Comparison of ENCODE assay signal across 20 mouse cellular contexts in the genomic region with DNA sequence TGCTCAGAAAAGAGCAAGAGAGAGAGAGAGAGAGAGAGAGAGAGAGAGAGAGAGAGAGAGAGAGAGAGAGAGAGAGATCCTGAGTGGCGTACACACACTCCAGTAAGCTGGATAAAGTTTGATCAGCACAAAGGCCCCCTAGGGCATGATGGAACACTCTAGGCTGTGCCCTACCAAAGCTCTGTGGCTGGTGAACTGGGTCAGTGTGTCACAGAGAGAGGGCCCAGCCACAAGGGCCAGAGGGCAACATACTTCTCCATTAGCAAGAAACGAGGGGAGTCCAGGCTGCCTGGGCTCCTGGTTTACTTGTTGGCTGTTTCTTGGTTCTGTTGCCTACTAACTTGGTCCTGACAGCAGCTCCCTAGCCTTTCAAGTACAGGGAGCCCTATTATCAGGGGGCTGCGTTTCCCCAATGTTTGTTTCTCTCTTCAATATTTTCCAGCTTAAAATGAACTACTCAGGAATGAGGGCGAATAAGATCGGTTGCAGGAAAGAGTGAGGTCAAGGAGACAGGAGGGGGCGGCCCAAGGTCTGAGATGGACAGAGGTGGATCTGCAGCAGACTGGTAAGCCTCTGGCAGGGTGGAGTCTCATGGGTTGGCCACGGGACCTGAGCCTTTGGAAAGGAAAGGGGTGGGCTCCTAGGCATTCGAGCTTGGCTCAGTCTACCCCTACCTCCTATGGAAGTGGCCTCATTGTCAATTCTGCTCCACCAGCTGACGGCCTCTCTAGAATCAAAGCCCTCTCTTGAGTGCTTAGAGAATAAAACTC. TPM values are rescaled to one million over a fixed set of nuclear protein-coding genes. Genes with fewer than 3 reads are reported as not detected.
DNase-seq lines count a peak whose midpoint lies in the region; ATAC-seq lines count a peak whose summit lies in the region.
"Had no signal": no experiment of that assay in that cellular context is flagged by ENCODE, and none has a peak within 500 bp of the region (broad histone marks: within the 10 kb centered on the region; RNA-seq: fewer than 3 reads in every experiment).

No protein-coding gene starts in this region.

- H3K4me3 ChIP-seq in heart, embryonic 10.5 days = no peak overlapping the region
- H3K4me3 ChIP-seq in kidney, embryonic 14.5 days (ENCODE audit: low read length) = no peak overlapping the region
- no peak overlapping the region for H3K4me3 ChIP-seq in embryonic facial prominence, embryonic 10.5 days
- no peak overlapping the region for H3K4me3 ChIP-seq in liver, embryonic 15.5 days (replicated peaks)
- H3K4me3 ChIP-seq: forebrain, embryonic 13.5 days; neural tube, embryonic 13.5 days; stomach, embryonic 15.5 days had no signal

- H3K36me3 ChIP-seq in heart, embryonic 10.5 days = no peaks in the 10 kb centered on the region
- no peaks in the 10 kb centered on the region for H3K36me3 ChIP-seq in kidney, embryonic 14.5 days (ENCODE audit: control insufficient read depth, insufficient read depth, low read length)
- H3K36me3 ChIP-seq in embryonic facial prominence, embryonic 10.5 days (replicated peaks) = no peaks in the 10 kb centered on the region
- H3K36me3 ChIP-seq in liver, embryonic 15.5 days (replicated peaks) = no peaks in the 10 kb centered on the region
- H3K36me3 ChIP-seq: neural tube, embryonic 13.5 days; stomach, embryonic 15.5 days had no signal

- no peak for ATAC-seq in kidney, embryonic 14.5 days (ENCODE audit: low FRiP score, low TSS enrichment)
- ATAC-seq in liver, embryonic 15.5 days (ENCODE audit: insufficient read depth) = no peak
- ATAC-seq: forebrain, embryonic 13.5 days; intestine, postnatal 0 days had no signal

- H3K27me3 ChIP-seq in heart, embryonic 10.5 days (ENCODE audit: insufficient read depth, poor library complexity, severe bottlenecking) = 0 out of 2 replicates have a peak, but pooled peaks cover 9% of the 10 kb centered on the region
- H3K27me3 ChIP-seq in kidney, embryonic 14.5 days (ENCODE audit: control insufficient read depth, insufficient read depth, low read length) = no peaks in the 10 kb centered on the region
- H3K27me3 ChIP-seq in embryonic facial prominence, embryonic 10.5 days (replicated peaks; ENCODE audit: low read depth, poor library complexity, severe bottlenecking) = peaks cover 9% of the 10 kb centered on the region; the same call in 1 of the 2 replicates
- H3K27me3 ChIP-seq in liver, embryonic 15.5 days = peaks cover 29% of the 10 kb centered on the region
- H3K27me3 ChIP-seq: forebrain, embryonic 13.5 days; neural tube, embryonic 13.5 days; stomach, embryonic 15.5 days had no signal

- H3K9ac ChIP-seq in kidney, embryonic 14.5 days (ENCODE audit: low read depth, low read length) = no peak overlapping the region
- H3K9ac ChIP-seq in liver, embryonic 15.5 days = peak overlapping the region; percentile 28
- H3K9ac ChIP-seq: forebrain, embryonic 13.5 days; neural tube, embryonic 13.5 days; stomach, embryonic 15.5 days had no signal

- peak overlapping the region; percentile 84 for H3K27ac ChIP-seq in heart, embryonic 10.5 days
- H3K27ac ChIP-seq in kidney, embryonic 14.5 days (ENCODE audit: low read depth, low read length) = no peak overlapping the region
- H3K27ac ChIP-seq in embryonic facial prominence, embryonic 10.5 days (replicated peaks) = peak overlapping the region; percentile 55
- H3K27ac ChIP-seq in liver, embryonic 15.5 days (replicated peaks) = peak overlapping the region; percentile 93
- H3K27ac ChIP-seq: forebrain, embryonic 13.5 days; kidney, postnatal 0 days; macrophage; neural tube, embryonic 13.5 days; stomach, embryonic 15.5 days had no signal

- no peaks in the 10 kb centered on the region for H3K9me3 ChIP-seq in heart, embryonic 10.5 days
- no peaks in the 10 kb centered on the region for H3K9me3 ChIP-seq in kidney, embryonic 14.5 days (ENCODE audit: control insufficient read depth, low read length)
- H3K9me3 ChIP-seq in embryonic facial prominence, embryonic 10.5 days = no peaks in the 10 kb centered on the region
- H3K9me3 ChIP-seq in liver, embryonic 15.5 days (replicated peaks) = no peaks in the 10 kb centered on the region
- H3K9me3 ChIP-seq: forebrain, embryonic 13.5 days; neural tube, embryonic 13.5 days; stomach, embryonic 15.5 days had no signal

- 70% methylated on average over 9 of the region's 9 CpGs for WGBS in heart, embryonic 10.5 days
- 81% methylated on average over 9 of the region's 9 CpGs for WGBS in kidney, embryonic 14.5 days
- WGBS in embryonic facial prominence, embryonic 10.5 days = 73% methylated on average over 9 of the region's 9 CpGs
- WGBS in liver, embryonic 15.5 days (ENCODE audit: insufficient replicate concordance) = 62% methylated on average over 9 of the region's 9 CpGs

- no peak for DNase-seq in heart, embryonic 10.5 days (ENCODE audit: low spot score)
- no peak for DNase-seq in heart, postnatal 36 days
- DNase-seq in kidney, adult 9 months = peak; percentile 27
- DNase-seq in embryonic facial prominence, embryonic 10.5 days (ENCODE audit: low spot score) = no peak
- no peak for DNase-seq in layer of hippocampus, adult 9-10 months (ENCODE audit: low spot score)
- DNase-seq in cerebellum, adult 11 months = no peak
- DNase-seq: B cell, adult 2 months; cerebellum, postnatal 10 days; layer of hippocampus, postnatal 36 days; thymus, adult 18-20 months; thymus, postnatal 4 days had no signal

- H3K4me2 ChIP-seq in kidney, embryonic 14.5 days (replicated peaks; ENCODE audit: low read depth, low read length) = no peak overlapping the region
- peak overlapping the region; percentile 58 for H3K4me2 ChIP-seq in liver, embryonic 15.5 days
- H3K4me2 ChIP-seq: forebrain, embryonic 13.5 days; midbrain, embryonic 11.5 days; neural tube, embryonic 13.5 days; stomach, embryonic 15.5 days had no signal

- intact Hi-C loops in heart, postnatal 36 days (cut with DNase I) = no loop called here

- peaks cover 56% of the 10 kb centered on the region for H3K4me1 ChIP-seq in heart, embryonic 10.5 days
- peaks cover 10% of the 10 kb centered on the region for H3K4me1 ChIP-seq in kidney, embryonic 14.5 days (ENCODE audit: control insufficient read depth, insufficient read depth, low read length)
- peaks cover 57% of the 10 kb centered on the region for H3K4me1 ChIP-seq in embryonic facial prominence, embryonic 10.5 days
- H3K4me1 ChIP-seq in liver, embryonic 15.5 days (replicated peaks) = peaks cover 66% of the 10 kb centered on the region
- H3K4me1 ChIP-seq: stomach, embryonic 15.5 days had no signal

RNA-seq across cellular contexts. Expression of gene Ackr3, which starts 45.4 kb away (rescaled TPM):
- 24.7 and 25.5 TPM in 2 replicates for polyA plus RNA-seq in heart, embryonic 10.5 days (2016; fragmentation: Nextera tagmentation; extraction: Ambion mirVana)
- total RNA-seq in heart, postnatal 36 days (2021) = 10 to 100 TPM; 56.4 to 92.5 TPM
- 50.5 and 56.4 TPM in 2 replicates for polyA plus RNA-seq in kidney, embryonic 14.5 days (2014; fragmentation: Nextera tagmentation; extraction: Ambion mirVana)
- 20.0 and 22.4 TPM in 2 replicates for polyA plus RNA-seq in embryonic facial prominence, embryonic 10.5 days (2016; fragmentation: Nextera tagmentation; extraction: Ambion mirVana)
- 1.5 and 1.7 TPM in 2 replicates for polyA plus RNA-seq in liver, embryonic 15.5 days (2015; fragmentation: Nextera tagmentation; extraction: Ambion mirVana)
- polyA plus RNA-seq: macrophage had no signal
